Mouse (Mus musculus) liver, adult 2 months (tissue): Measurements from ENCODE around the gene Vasn.

Source experiments
- CTCF ChIP-seq: fragments of 200-500 bp; IDR thresholded peaks from 2 replicates; pipeline ENCODE4 v1.5.1; 2011; ENCODE audit warnings: low read depth, low read length, control low read depth
- POLR2A ChIP-seq: fragments of 200-500 bp; IDR thresholded peaks from 2 replicates; pipeline ENCODE4 v1.6.1; 2011; ENCODE audit warnings: low read length, control low read depth; ENCODE audit not compliant: insufficient read depth; ENCODE audit errors: extremely low read depth

GRCm38 (mm10) chr16:4593971-4594813, 45.5 kb upstream of the Vasn start, which contains the start of gene Glis2:
- TF ChIP-seq POLR2A (no peak), CTCF (no peak)
